Mouse (Mus musculus) c-Kit-positive CD71-negative TER-119-negative erythroid progenitor cells, embryonic 14.5 days (primary cell): ENCODE data around the gene Tjp3.

Experiments
- DNase-seq: peaks from one replicate; pipeline ENCODE4 v3.0.0-alpha.2; 2013; ENCODE audit warnings: low read depth

Tjp3 gene

GRCm38 (mm10) chr10:81319330-81319699 lies 27.9 kb upstream of the Tjp3 start:
- DNase-seq: no peak

DNA sequence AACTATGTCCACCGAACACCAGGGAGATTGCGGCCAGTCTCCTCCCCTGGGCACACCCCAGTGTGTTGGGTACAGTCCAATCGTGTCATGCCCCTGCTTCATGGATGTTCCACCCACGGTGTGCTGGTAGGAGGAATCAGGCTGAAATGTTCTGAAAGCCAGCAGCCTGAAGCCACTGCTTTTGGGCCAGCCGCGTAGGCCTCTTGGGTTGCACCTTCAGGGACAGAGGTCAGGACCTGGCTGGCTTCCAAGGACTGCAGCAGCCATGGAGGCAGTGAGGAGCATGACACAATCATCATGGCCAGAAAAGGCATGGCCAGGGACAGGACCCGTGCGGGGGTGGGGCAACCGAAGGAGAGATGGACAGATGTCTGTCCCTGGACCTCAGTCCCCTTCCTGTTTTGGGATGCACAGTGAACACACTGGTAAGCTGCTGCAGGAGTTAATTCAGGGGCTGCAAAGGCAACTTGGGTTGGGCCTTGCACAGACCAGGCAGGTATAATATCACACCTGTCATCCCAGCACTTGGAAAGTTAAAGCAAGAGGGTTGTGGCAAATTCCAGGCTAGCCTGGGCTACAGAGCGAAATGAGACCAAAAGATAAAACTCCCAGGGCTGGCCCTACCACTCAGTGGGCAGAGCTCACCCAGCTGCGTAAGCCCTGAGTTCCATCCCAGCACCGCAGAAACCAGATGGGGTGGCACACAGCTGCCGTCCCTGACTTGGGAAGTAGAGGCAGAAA lies 27.4 kb upstream of the Tjp3 start:
- DNase-seq: no peak

DNA sequence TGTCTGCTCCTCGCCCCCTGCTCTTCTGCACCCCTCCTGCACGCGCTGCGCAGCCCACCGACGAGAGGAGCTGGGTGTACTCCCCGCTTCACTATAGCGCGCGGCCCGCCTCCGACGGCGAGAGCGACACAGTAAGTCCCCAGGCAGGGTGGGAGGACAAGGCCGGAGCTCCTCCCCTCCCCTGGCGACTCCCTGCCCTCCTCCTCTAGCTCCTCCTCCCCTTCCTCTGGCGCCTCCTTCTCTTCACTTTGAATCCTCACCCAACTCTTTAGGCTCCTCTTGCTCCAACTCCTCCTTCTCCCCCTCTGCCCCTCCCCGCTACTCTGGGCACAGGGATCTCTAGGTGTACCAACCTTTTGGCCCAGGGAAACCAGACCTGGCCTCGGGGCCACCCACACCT lies 25.9 kb upstream of the Tjp3 start:
- no peak for DNase-seq

DNA sequence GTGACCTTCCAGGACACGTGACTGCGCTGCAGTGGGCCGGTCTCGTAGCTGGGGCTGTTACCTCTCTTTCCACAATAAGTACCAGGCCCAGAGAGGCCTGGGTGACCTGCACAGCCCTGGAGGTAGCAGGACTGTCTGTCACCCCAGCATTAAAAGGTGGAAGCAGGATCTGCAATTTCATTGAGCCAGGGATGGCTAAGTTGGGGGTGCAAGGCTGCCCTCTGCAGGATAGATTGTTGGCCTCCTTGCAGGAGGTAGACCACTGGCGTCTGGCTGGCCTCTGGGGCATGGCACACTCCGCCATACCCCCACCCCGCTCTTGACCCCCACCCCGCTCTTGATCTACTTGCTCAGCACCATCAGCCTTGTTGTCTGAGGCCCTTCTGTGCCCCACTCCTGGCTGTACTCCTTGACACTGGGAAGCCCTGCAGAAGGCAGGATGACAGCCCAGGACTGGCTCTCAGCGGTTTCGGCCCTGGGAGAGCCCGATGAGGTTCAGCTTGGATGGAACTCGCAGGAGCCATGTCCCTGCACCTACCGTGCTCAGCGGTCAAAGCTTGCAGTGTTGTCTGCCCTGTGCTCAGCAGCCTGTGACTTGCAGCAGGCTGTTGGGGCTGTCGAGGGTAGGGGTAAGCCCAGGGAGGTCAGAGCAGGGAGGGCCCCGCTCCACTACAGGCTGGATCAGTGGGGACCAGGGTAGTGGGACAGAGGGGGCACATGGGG lies 25.1 kb upstream of the Tjp3 start:
- DNase-seq: no peak

DNA sequence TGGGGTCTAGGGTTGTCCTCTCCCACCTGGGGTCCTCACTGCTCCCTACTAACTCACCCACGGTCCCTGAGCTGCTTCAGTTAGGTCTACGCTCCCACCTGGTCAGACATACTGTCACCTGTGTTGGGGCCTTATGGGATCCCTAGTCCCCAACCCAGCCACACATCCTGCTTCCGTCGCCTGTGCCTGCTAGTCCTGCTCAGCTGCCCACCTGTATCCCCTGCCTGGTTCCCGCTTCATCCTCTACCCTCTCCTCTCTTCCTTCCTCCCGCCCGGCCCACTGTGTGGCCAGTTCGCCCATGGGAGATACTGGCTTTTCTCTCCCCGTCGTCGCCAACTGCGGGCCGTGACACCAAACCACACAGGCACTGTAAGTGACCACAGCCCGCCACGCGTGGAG lies 24.2 kb upstream of the Tjp3 start:
- DNase-seq: no peak

GRCm38 (mm10) chr10:81314201-81314600 lies 22.8 kb upstream of the Tjp3 start:
- DNase-seq: no peak

DNA sequence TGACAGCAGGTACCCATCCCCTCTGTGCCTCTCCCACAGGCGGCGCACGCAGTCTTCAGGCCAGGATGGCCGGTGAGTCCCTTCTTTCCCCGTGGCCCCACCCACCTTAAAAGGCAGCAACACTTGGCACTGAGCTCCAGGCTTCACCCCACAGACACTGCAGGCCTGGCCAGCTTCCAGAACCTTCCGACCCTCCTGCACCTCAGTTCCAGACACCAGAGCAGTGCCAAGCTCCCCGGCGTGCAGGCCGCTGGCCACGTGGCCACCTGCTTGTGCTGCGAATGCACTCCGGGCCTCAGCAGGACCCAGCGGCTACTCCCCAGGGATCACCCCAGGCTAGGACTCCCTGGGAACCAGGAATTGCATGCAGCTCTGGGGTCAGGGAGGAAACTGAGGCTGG lies 22.2 kb upstream of the Tjp3 start:
- DNase-seq: no peak

DNA sequence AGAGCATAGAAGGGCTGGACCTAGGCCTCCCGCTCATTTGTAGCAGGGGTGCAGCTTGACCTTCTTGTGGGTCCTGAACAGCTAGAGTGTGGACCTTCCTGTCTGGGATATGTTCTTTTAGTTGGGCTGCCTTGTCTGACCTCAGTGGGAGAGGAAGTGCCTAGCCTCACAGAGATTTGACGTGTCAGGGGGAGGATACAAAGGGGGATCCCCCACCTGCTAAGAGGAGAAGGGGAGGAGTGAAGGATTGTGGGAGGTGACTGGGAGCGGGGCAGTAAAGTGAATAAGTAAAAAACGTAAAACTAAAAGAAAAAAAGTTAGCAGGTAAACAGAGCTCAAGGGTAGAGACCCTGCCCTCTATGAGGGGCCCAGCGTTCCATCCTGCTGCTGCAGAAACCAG lies 18.2 kb upstream of the Tjp3 start:
- no peak for DNase-seq

DNA sequence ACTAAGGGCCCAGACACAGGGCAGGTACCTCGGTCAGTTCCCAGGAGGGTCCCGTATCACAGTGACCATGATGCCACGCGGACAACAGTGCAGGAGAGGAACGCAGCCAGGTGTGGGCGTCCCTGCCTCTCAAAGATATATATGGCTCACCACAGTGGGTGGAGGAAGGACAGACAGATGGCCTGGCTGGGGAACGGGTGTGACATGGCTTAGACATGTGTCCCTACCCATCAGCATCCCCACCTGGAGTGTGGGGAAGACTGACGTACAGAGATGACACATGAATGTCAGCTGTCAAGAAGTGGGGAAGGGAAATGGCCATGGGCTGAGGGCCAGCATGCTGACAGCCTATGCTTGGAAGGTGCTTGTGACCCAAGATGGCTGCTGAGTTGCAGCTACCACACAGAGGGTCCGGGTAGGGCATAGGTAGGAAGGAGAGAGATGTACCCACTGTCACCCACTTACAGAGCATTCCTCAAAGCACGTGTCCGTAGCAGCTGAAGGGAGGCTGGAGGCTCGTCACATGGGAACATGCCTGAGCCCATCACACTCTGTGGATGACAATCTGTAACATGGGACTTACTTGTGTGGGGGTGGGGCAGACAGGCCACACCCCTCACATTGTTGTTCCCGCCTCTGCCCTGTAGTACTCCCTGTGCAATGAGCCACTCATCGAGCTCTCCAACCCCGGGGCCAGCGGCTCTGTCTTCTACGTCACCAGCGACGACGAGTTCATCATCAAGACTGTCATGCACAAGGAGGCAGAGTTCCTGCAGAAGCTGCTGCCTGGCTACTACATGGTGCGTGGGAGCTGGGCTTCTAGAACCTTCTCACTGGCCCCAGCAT lies 15.7 kb upstream of the Tjp3 start:
- no peak for DNase-seq

GRCm38 (mm10) chr10:81306173-81306668 lies 14.8 kb upstream of the Tjp3 start:
- DNase-seq: no peak

DNA sequence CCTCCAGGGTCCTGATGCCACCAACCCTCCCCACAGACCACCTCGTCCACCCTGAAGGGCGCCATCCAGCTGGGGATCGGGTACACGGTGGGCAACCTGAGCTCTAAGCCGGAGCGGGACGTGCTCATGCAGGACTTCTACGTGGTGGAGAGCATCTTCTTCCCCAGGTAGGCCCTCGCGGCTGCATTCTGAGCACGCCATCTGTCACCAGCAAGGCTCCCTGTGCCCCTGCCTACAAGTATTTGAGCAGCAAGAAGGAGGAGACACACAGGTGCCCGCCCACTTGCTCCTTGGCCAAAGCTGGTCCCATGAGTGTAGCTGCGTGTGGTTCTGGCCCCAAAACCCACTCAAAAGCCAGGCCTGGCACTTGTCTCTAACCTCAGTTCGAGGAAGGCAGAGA lies 14.3 kb upstream of the Tjp3 start:
- no peak for DNase-seq

DNA sequence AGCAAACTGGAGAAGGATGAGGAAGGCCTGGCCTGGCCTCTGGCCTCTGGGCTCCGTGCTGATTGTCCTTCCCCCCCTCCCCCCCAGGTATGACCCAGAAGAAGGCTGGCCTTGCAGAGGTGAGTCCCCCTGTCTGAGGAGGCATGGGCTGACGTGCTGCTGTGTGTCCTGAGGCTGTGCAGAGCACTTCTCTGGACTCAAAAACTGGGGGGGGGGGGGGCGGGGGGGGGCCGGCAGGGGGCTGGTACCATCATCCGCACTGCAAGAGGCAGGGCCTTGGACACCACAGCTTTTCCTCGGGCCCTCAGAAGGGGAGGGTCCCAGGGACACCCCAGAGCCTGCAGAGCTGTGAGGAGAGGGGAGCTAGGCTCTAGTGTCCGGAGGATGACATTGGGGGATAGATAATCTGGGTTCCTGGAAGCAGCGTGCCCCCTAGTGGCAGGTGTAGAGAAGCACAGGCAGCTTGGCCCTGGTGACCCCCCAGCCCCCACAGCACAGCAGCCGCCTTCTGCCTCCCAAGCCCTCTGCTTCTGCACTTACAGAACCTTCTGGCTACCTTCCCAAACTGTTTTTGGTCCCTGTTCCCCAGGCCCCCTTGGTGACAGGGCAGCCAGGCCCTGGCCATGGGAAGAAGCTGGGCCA lies 13.3 kb upstream of the Tjp3 start:
- DNase-seq: no peak

- DNase-seq: no peak
Observed at GRCm38 (mm10) chr10:81303761-81304160, 12.4 kb upstream of the Tjp3 start.

GRCm38 (mm10) chr10:81303258-81303657 lies 11.9 kb upstream of the Tjp3 start:
- no peak for DNase-seq

GRCm38 (mm10) chr10:81302781-81303218 lies 11.4 kb upstream of the Tjp3 start:
- DNase-seq: no peak

- DNase-seq: no peak
Observed at GRCm38 (mm10) chr10:81302288-81302687, 10.9 kb upstream of the Tjp3 start.

DNA sequence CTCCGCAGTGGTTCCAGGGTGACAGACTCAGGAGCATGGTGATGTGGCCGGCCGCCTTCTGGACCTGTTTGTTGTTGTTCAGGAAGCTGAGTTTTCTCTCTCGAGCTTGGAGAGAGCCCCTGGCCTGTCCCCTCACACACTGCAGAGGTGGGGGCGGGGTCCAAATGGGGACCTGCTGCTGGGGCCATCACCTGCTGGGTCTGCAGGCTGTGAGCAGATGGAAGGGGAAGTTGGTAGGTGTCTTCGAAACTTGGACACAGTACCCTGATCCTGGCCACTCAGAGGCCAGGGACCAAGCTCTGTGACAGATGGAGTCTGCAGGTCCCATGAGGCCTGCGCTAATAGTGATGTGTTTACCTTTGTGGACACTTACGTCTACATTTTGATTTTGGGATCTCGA lies 9.9 kb upstream of the Tjp3 start:
- DNase-seq: no peak

DNA sequence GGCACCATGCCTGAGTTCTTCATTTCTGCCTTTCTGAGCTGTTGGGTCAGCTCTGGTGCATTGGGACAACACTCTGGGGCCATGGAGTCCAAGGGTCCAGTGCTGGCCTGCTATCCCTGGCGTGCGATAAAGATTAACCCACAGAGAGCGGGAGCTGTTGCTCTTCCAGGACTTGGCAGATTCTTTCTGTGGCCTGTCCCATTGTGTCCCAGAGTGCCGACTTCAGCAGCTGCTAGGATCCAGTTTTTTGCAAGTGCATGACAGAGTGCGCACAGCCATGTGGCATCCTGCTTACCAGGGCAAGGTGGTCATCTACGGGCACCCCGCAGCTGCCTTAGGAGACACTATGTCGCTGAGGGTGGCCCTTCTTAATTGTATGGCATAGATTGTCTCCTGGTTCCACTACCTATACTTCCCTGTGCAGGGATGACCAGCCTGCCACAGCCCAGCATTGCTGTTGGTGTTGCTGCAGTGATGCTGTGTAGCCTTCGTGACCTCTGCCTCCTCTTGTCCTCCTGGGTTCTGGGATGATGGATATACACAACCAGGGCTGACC lies 9.0 kb upstream of the Tjp3 start:
- DNase-seq: no peak

DNA sequence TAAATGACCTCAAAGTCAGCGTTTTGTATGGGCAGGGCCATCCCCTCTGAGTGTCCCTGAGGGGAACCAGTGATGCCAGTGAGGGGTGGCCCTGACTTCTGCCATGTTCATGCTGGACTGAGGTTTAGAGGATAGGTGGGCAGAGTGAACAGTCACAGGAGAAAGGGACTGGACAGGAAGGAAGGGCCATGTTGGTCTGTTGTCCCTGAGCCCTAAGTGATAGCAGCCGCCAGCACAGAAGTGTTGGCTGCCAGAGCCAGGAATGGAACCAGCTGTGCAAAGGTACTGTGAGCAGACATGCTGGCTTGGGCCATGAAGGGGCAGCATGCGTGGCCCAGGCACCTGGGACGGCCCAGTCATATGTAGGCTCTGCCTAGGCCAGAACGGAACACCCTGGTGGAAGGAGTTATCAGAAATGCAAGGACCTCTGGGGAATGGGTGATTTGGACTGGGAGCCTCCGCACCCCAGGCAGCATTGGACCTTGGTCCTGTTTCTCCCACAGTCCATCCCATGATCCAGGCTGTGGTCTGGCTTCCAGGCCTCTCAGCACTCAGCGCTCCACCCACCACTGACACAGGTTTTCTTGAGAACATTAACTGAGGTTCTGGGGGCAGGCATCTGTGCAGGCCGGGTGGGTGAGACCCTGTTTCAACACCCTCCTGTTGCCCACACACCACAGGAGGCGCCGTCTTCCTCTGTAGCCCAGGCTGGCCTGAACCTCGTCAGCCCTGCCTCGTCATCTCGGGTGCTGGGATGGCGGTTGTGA lies 8.4 kb upstream of the Tjp3 start:
- no peak for DNase-seq

- DNase-seq: no peak
Observed at GRCm38 (mm10) chr10:81298369-81299100, 7.2 kb upstream of the Tjp3 start.
